Mouse (Mus musculus) stomach, embryonic 16.5 days (tissue): Measurements from ENCODE around the gene 4930432K21Rik. TPM values are rescaled to one million over a fixed set of nuclear protein-coding genes. Genes with fewer than 3 reads are reported as not detected.

ENCODE experiments used
- ATAC-seq: fragments of 200-750 bp; cut with Nextera tagmentation; 2 replicates; pipeline ENCODE4 v1.8.0; 2017; ENCODE audit warnings: moderate number of reproducible peaks, moderate TSS enrichment; ENCODE audit not compliant: insufficient read depth, low FRiP score
- H3K27ac ChIP-seq: fragments of 300-500 bp; sonication (generic); 2 replicates; pipeline ENCODE4 v1.5.1; 2014; ENCODE audit warnings: low read length
- H3K27me3 ChIP-seq: fragments of 300-500 bp; sonication (generic); 2 replicates; pipeline ENCODE4 v1.6.1; 2014; ENCODE audit warnings: low read length, control low read depth, mixed read lengths; ENCODE audit not compliant: control insufficient read depth, insufficient read depth
- H3K36me3 ChIP-seq: fragments of 300-500 bp; sonication (generic); 2 replicates; pipeline ENCODE4 v1.6.1; 2014; ENCODE audit warnings: low read length; ENCODE audit not compliant: control insufficient read depth, insufficient read depth
- H3K4me1 ChIP-seq: fragments of 300-500 bp; sonication (generic); 2 replicates; pipeline ENCODE4 v1.6.1; 2014; ENCODE audit warnings: low read length, control low read depth, mixed read lengths; ENCODE audit not compliant: control insufficient read depth, insufficient read depth
- H3K4me2 ChIP-seq: fragments of 300-500 bp; sonication (generic); 2 replicates; pipeline ENCODE4 v1.6.1; 2014; ENCODE audit warnings: low read depth, low read length, mixed read lengths
- H3K4me3 ChIP-seq: fragments of 300-500 bp; sonication (generic); replicated peaks from 2 replicates; pipeline ENCODE4 v1.5.1; 2014; ENCODE audit warnings: mild to moderate bottlenecking, low read length
- H3K9ac ChIP-seq: fragments of 300-500 bp; sonication (generic); 2 replicates; pipeline ENCODE4 v1.6.1; 2014; ENCODE audit warnings: low read length
- H3K9me3 ChIP-seq: fragments of 300-500 bp; sonication (generic); replicated peaks from 2 replicates; pipeline ENCODE4 v1.6.1; 2016; ENCODE audit warnings: low read length, control low read depth; ENCODE audit not compliant: control insufficient read depth
- WGBS: fragments of 180-500 bp; shearing (Covaris S2); extraction: QIAGEN DNeasy Blood & Tissue Kit; methylation state at CpG from one replicate; pipeline ENCODE4 v1.1.7; 2014; 5-methylcytosine and 5-hydroxymethylcytosine counted together
- polyA plus RNA-seq: library from polyadenylated mRNA; unstranded; fragments of >200 nt; fragmentation: Nextera tagmentation; extraction: Ambion mirVana; gene quantifications from 2 replicates; pipeline ENCODE4 v1.2.1, GENCODE M21; 2015

Gene 4930432K21Rik
- polyA plus RNA-seq, 1 experiment from 2014 or later = 1.0 TPM

DNA sequence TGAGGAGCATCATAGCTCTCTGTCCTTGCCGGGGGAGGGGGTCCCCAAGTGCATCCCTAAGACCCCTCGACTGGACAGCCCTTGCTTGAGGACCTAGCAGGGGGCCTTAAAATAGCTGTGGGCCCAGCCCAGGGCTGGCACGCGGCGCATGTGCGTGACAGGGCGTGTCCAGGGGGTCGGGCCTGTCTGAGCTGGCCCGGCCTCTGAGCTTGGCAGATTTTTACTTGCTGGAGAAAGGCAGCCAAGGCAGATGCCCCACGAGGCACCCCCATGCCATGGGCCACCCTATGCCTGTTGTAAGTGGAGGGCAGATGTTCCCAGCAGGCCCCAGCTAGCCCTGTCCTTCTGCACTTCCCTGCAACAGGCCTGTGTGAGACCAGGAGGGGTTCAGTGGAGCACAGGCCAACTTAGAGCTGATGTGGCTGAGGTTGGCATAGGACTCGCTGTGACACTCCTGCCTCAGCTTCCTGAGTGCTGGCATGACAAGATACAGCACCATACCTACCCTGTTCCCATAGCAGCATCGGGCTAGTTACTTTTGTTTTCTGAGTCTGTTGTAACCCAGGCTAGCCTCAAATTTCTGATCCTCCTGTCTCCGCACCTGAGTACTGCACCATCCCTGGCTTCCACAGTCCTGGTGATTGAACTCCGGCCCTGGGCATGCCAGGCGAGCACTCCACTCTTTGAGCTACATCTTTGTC lies 53.9 kb downstream of the 4930432K21Rik start:
- Histone ChIP-seq H3K4me1 (peaks cover 60% of the 10 kb centered on the region), H3K27me3 (no peaks in the 10 kb centered on the region), H3K9me3 (no peaks in the 10 kb centered on the region), H3K36me3 (peaks cover 2% of the 10 kb centered on the region; the same call in 1 of the 2 replicates), H3K4me3 (peak overlapping the region; percentile 90), H3K9ac (peak overlapping the region; percentile 85), H3K4me2 (peak overlapping the region; percentile 94), H3K27ac (peak overlapping the region; percentile 98)
- no peak; the same call in 1 of the 2 replicates for ATAC-seq
- WGBS = 38% methylated on average over 15 of the region's 15 CpGs

DNA sequence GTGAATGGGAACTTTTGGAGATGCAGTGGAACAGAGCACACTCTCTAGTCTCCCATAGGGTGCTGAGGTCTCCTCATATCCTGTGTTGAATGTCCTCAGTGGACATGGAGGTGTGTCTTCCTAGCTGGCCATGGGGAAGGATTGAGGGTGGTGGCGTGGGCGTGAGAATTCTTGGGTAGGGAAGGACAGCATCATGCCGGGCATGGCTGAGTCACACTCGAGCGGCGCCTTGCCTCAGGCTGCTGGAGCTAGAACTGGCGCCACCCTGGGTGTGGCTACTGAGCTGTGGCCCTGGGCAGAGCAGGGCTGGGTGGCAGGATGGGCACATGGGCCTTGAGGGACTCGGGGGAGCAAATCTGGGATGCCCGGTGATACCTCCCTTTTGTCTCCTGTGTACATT lies 54.6 kb downstream of the 4930432K21Rik start:
- 58% methylated on average over 9 of the region's 9 CpGs for WGBS

GRCm38 (mm10) chr8:84202938-84203917 lies 55.4 kb downstream of the 4930432K21Rik start:
- Histone ChIP-seq H3K9ac (peak overlapping the region; percentile 85), H3K9me3 (no peaks in the 10 kb centered on the region), H3K27me3 (no peaks in the 10 kb centered on the region), H3K4me1 (peaks cover 62% of the 10 kb centered on the region), H3K4me3 (peak overlapping the region; percentile 90), H3K27ac (peak overlapping the region; percentile 98), H3K36me3 (peaks cover 5% of the 10 kb centered on the region; the same call in 1 of the 2 replicates), H3K4me2 (peak overlapping the region; percentile 94)
- WGBS = 9% methylated on average over 34 of the region's 34 CpGs
- ATAC-seq = peak; percentile 39

More for the DNA sequence above, 54.6 kb downstream of the 4930432K21Rik start:
- H3K4me1 ChIP-seq = peaks cover 62% of the 10 kb centered on the region
- H3K4me2 ChIP-seq = peak overlapping the region; percentile 94
- peaks cover 5% of the 10 kb centered on the region; the same call in 1 of the 2 replicates for H3K36me3 ChIP-seq
- no peak for ATAC-seq
- peak overlapping the region; percentile 85 for H3K9ac ChIP-seq
- H3K4me3 ChIP-seq = peak overlapping the region; percentile 90
- H3K27ac ChIP-seq = peak overlapping the region; percentile 98
- H3K9me3 ChIP-seq = no peaks in the 10 kb centered on the region
- H3K27me3 ChIP-seq = no peaks in the 10 kb centered on the region

GRCm38 (mm10) chr8:84203975-84204772 lies 56.3 kb downstream of the 4930432K21Rik start:
- peak overlapping the region; percentile 94 for H3K4me2 ChIP-seq
- H3K4me1 ChIP-seq = peaks cover 56% of the 10 kb centered on the region
- peak overlapping the region; percentile 90 for H3K4me3 ChIP-seq

GRCm38 (mm10) chr8:84205073-84205472 lies 57.2 kb downstream of the 4930432K21Rik start:
- ATAC-seq = no peak
- Histone ChIP-seq H3K27ac (no peak overlapping the region), H3K36me3 (peaks cover 15% of the 10 kb centered on the region), H3K4me2 (no peak overlapping the region), H3K4me1 (peaks cover 48% of the 10 kb centered on the region), H3K4me3 (no peak overlapping the region), H3K9me3 (no peaks in the 10 kb centered on the region), H3K9ac (no peak overlapping the region), H3K27me3 (no peaks in the 10 kb centered on the region)
- 88% methylated on average over 5 of the region's 5 CpGs for WGBS

More at GRCm38 (mm10) chr8:84203975-84204772, 56.3 kb downstream of the 4930432K21Rik start:
- peak overlapping the region; percentile 85 for H3K9ac ChIP-seq
- ATAC-seq = peak; percentile 6; the same call in 1 of the 2 replicates
- no peaks in the 10 kb centered on the region for H3K9me3 ChIP-seq
- H3K27me3 ChIP-seq = no peaks in the 10 kb centered on the region
- H3K27ac ChIP-seq = peak overlapping the region; percentile 98
- 42% methylated on average over 13 of the region's 13 CpGs for WGBS
- H3K36me3 ChIP-seq = peaks cover 13% of the 10 kb centered on the region

DNA sequence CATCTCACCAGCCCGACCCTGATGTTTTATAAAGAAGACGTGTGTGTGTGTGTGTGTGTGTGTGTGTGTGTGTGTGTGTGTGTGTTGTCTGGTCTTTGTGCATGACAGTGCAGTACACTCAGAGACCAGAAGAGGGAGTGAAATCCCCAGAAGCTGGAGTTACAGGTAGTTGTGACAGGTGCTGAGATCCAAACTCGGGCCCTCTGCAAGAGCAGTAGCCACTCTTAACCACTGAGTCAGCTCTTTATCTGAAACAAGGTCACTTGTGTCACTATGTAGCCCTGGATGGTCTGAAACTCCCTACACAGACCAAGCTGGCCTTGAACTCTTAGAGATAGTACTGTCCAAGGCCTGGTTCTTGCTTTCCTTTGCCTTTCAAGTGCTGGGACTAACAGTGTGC lies 58.8 kb downstream of the 4930432K21Rik start:
- Histone ChIP-seq H3K27ac (no peak overlapping the region; the same call in 1 of the 2 replicates), H3K4me2 (no peak overlapping the region), H3K9me3 (no peaks in the 10 kb centered on the region), H3K4me1 (peaks cover 41% of the 10 kb centered on the region), H3K4me3 (no peak overlapping the region), H3K27me3 (no peaks in the 10 kb centered on the region), H3K36me3 (peaks cover 18% of the 10 kb centered on the region), H3K9ac (no peak overlapping the region)
- WGBS = 90% methylated on average over 3 of the region's 3 CpGs
- no peak for ATAC-seq

- peak overlapping the region; percentile 63 for H3K27ac ChIP-seq
- WGBS = 50% methylated on average over 7 of the region's 7 CpGs
- H3K4me2 ChIP-seq = 0 out of 2 replicates have a peak overlapping the region, but pooled peaks have one; percentile 0
- H3K4me1 ChIP-seq = peaks cover 32% of the 10 kb centered on the region
- H3K4me3 ChIP-seq = no peak overlapping the region
- H3K9ac ChIP-seq = peak overlapping the region; percentile 63
- peak; percentile 23; the same call in 1 of the 2 replicates for ATAC-seq
- peaks cover 20% of the 10 kb centered on the region for H3K36me3 ChIP-seq
- no peaks in the 10 kb centered on the region for H3K9me3 ChIP-seq
- no peaks in the 10 kb centered on the region for H3K27me3 ChIP-seq
Observed at GRCm38 (mm10) chr8:84207811-84208210, 60.0 kb downstream of the 4930432K21Rik start.
